Comparison of ENCODE assay signal across 8 mouse cellular contexts in genomic region chr8:126138645-126139545, GRCm38 (mm10).
A peak's percentile ranks its signal among the peaks of the same experiment; 100 is the strongest.
DNase-seq lines count a peak whose midpoint lies in the region; ATAC-seq lines count a peak whose summit lies in the region.

No protein-coding gene starts in this region.

- peak overlapping the region; percentile 41 for H3K9ac ChIP-seq in embryonic facial prominence, embryonic 12.5 days
- H3K9ac ChIP-seq in hindbrain, embryonic 14.5 days, result peak overlapping the region; percentile 72
- H3K9ac ChIP-seq in liver, embryonic 15.5 days, result no peak overlapping the region

- peaks cover 7% of the 10 kb centered on the region for H3K4me1 ChIP-seq in embryonic facial prominence, embryonic 12.5 days
- peaks cover 4% of the 10 kb centered on the region; the same call in 1 of the 2 replicates for H3K4me1 ChIP-seq in hindbrain, embryonic 14.5 days (replicated peaks; ENCODE audit: control insufficient read depth, insufficient read depth, low read length)
- no peaks in the 10 kb centered on the region for H3K4me1 ChIP-seq in liver, embryonic 15.5 days (replicated peaks)

- H3K27me3 ChIP-seq in embryonic facial prominence, embryonic 12.5 days, result peaks cover 29% of the 10 kb centered on the region
- H3K27me3 ChIP-seq in hindbrain, embryonic 14.5 days (ENCODE audit: control insufficient read depth, insufficient read depth, low read length), result peaks cover 29% of the 10 kb centered on the region
- H3K27me3 ChIP-seq in liver, embryonic 15.5 days, result peaks cover 29% of the 10 kb centered on the region

- H3K9me3 ChIP-seq in embryonic facial prominence, embryonic 12.5 days, result no peaks in the 10 kb centered on the region
- H3K9me3 ChIP-seq in hindbrain, embryonic 14.5 days (ENCODE audit: control insufficient read depth, low read length), result no peaks in the 10 kb centered on the region
- no peaks in the 10 kb centered on the region for H3K9me3 ChIP-seq in liver, embryonic 15.5 days (replicated peaks)

- no peak overlapping the region for H3K27ac ChIP-seq in embryonic facial prominence, embryonic 12.5 days
- H3K27ac ChIP-seq in hindbrain, embryonic 14.5 days, result no peak overlapping the region
- no peak overlapping the region for H3K27ac ChIP-seq in liver, embryonic 15.5 days (replicated peaks)

- ATAC-seq in embryonic facial prominence, embryonic 12.5 days (ENCODE audit: insufficient number of reproducible peaks, insufficient read depth, low FRiP score, low TSS enrichment), result no peak; the same call in 1 of the 2 replicates
- peak; percentile 68; the same call in 1 of the 2 replicates for ATAC-seq in hindbrain, embryonic 14.5 days (ENCODE audit: low FRiP score)
- ATAC-seq in liver, embryonic 15.5 days (ENCODE audit: insufficient read depth), result no peak

- intact Hi-C loops in gastrocnemius, postnatal 14 days (cut with DNase I; ENCODE audit: low total_unique reads), result no loop called here

- under 1% methylated on average over 95 of the region's 95 CpGs for WGBS in embryonic facial prominence, embryonic 12.5 days
- under 1% methylated on average over 95 of the region's 95 CpGs for WGBS in hindbrain, embryonic 14.5 days
- 2% methylated on average over 95 of the region's 95 CpGs for WGBS in liver, embryonic 15.5 days (ENCODE audit: insufficient replicate concordance)

- no peaks in the 10 kb centered on the region for H3K36me3 ChIP-seq in embryonic facial prominence, embryonic 12.5 days
- H3K36me3 ChIP-seq in hindbrain, embryonic 14.5 days (replicated peaks; ENCODE audit: control insufficient read depth, insufficient read depth), result no peaks in the 10 kb centered on the region
- no peaks in the 10 kb centered on the region for H3K36me3 ChIP-seq in liver, embryonic 15.5 days (replicated peaks)

- DNase-seq in gastrocnemius, postnatal 14 days, result peak; percentile 19
- DNase-seq in gastrocnemius, adult 8-10 months (ENCODE audit: low spot score in 2 of 2), result no peak
- DNase-seq in R1 (ENCODE audit: low read depth, low spot score), result peak; percentile 37
- peak; percentile 50 for DNase-seq in hindbrain, embryonic 14.5 days (ENCODE audit: low spot score)
- peak; percentile 26 to 38 for DNase-seq in right cerebral cortex, adult 2 months (ENCODE audit: low spot score in 2 of 2)
- no peak for DNase-seq in gastrocnemius, adult 18-20 months (ENCODE audit: low spot score)

- H3K4me2 ChIP-seq in embryonic facial prominence, embryonic 12.5 days (replicated peaks), result peak overlapping the region; percentile 97
- peak overlapping the region; percentile 98 for H3K4me2 ChIP-seq in hindbrain, embryonic 14.5 days (replicated peaks)
- H3K4me2 ChIP-seq in liver, embryonic 15.5 days, result peak overlapping the region; percentile 54

- H3K4me3 ChIP-seq in embryonic facial prominence, embryonic 12.5 days, result peak overlapping the region; percentile 54
- H3K4me3 ChIP-seq in hindbrain, embryonic 14.5 days (replicated peaks; ENCODE audit: low read length), result peak overlapping the region; percentile 65
- H3K4me3 ChIP-seq in liver, embryonic 15.5 days (replicated peaks), result peak overlapping the region; percentile 31

Comparison
In these comparisons a context has a peak if more than half of its experiments do, and no peak if none do; other contexts are left out.
1. DNase-seq: peak in gastrocnemius, postnatal 14 days (single experiment), R1 (single experiment), hindbrain, embryonic 14.5 days (single experiment) and right cerebral cortex, adult 2 months (2 of 2); none in gastrocnemius, adult 8-10 months (0 of 2) and gastrocnemius, adult 18-20 months (single experiment).
2. Peak in every context shown above with its lines, with median percentiles within 50 percentile points of each other: H3K4me2 ChIP-seq and H3K4me3 ChIP-seq.